Mouse (Mus musculus) testis, adult 2 months (tissue): Measurements from ENCODE around the gene Trem3. TPM values are rescaled to one million over a fixed set of nuclear protein-coding genes. Genes with fewer than 3 reads are reported as not detected.

Experiments used
- H3K27ac ChIP-seq: fragments of 200-500 bp; 2 replicates; pipeline ENCODE4 v1.5.1; 2012; ENCODE audit warnings: low read depth, low read length; ENCODE audit not compliant: control insufficient read depth, insufficient read depth
- H3K27me3 ChIP-seq: fragments of 200-500 bp; 2 replicates; pipeline ENCODE4 v1.6.1; 2012; ENCODE audit warnings: mild to moderate bottlenecking, low read length, moderate library complexity; ENCODE audit not compliant: control insufficient read depth, insufficient read depth
- H3K36me3 ChIP-seq: fragments of 200-500 bp; 2 replicates; pipeline ENCODE4 v1.6.1; 2012; ENCODE audit warnings: mild to moderate bottlenecking, low read length; ENCODE audit not compliant: control insufficient read depth, insufficient read depth
- H3K4me1 ChIP-seq: fragments of 200-500 bp; 2 replicates; pipeline ENCODE4 v1.6.1; 2012; ENCODE audit warnings: low read length; ENCODE audit not compliant: control insufficient read depth, insufficient read depth
- H3K4me3 ChIP-seq: fragments of 200-500 bp; 2 replicates; pipeline ENCODE4 v1.5.1; 2012; ENCODE audit warnings: low read depth, mild to moderate bottlenecking, low read length, moderate library complexity, mixed read lengths; ENCODE audit not compliant: control insufficient read depth
- CTCF ChIP-seq: fragments of 200-500 bp; IDR thresholded peaks from 2 replicates; pipeline ENCODE4 v1.5.1; 2012; ENCODE audit warnings: low read depth, mild to moderate bottlenecking, inconsistent platforms, low read length, moderate library complexity; ENCODE audit not compliant: control insufficient read depth, insufficient read depth, insufficient replicate concordance
- POLR2A ChIP-seq: fragments of 200-500 bp; IDR thresholded peaks from 2 replicates; pipeline ENCODE4 v1.6.1; 2012; ENCODE audit warnings: low read depth, mild to moderate bottlenecking, inconsistent platforms, low read length, moderate library complexity; ENCODE audit not compliant: control insufficient read depth
- polyA plus RNA-seq: library from polyadenylated mRNA; depleted of rRNA; stranded (reverse); fragments of >200 nt; gene quantifications from 2 replicates; pipeline ENCODE4 v1.2.3, GENCODE M21; 2012

The Trem3 gene
- polyA plus RNA-seq, 1 experiment = not detected

GRCm38 (mm10) chr17:48281739-48282085 lies 34.1 kb downstream of the Trem3 start:
- Histone ChIP-seq H3K4me1 (peaks cover 6% of the 10 kb centered on the region), H3K4me3 (no peak overlapping the region), H3K27me3 (no peaks in the 10 kb centered on the region), H3K27ac (no peak overlapping the region), H3K36me3 (no peaks in the 10 kb centered on the region)
- TF ChIP-seq CTCF (no peak), POLR2A (no peak)

DNA sequence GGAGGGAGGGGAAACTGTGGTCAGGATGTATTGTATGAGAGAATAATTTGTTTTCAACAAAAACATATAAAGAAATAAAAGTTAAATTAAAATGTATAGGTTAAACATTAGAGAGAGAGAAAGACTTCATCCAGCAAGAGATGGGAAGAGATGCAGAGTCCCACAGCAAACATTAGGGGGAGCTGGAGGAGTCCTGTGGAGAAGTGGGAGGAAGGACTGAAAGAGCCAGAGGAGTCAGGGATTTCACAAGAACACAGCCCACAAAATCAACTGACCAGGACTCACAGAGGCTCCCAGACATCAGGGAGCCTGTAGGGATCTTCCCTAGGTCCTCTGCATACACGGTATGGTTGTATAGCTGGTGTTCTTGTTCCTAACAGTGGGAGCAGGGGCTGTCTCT lies 39.2 kb downstream of the Trem3 start:
- H3K27ac ChIP-seq = no peak overlapping the region
- H3K27me3 ChIP-seq = no peaks in the 10 kb centered on the region
- H3K4me1 ChIP-seq = no peaks in the 10 kb centered on the region
- no peaks in the 10 kb centered on the region for H3K36me3 ChIP-seq
- TF ChIP-seq POLR2A = no peak
- TF ChIP-seq CTCF = no peak
- no peak overlapping the region for H3K4me3 ChIP-seq

- Histone ChIP-seq H3K27me3 (no peaks in the 10 kb centered on the region), H3K36me3 (no peaks in the 10 kb centered on the region), H3K4me1 (no peaks in the 10 kb centered on the region), H3K27ac (no peak overlapping the region), H3K4me3 (no peak overlapping the region)
- TF ChIP-seq CTCF (no peak), POLR2A (no peak)
Measured at GRCm38 (mm10) chr17:48287276-48287675, 39.7 kb downstream of the Trem3 start.

DNA sequence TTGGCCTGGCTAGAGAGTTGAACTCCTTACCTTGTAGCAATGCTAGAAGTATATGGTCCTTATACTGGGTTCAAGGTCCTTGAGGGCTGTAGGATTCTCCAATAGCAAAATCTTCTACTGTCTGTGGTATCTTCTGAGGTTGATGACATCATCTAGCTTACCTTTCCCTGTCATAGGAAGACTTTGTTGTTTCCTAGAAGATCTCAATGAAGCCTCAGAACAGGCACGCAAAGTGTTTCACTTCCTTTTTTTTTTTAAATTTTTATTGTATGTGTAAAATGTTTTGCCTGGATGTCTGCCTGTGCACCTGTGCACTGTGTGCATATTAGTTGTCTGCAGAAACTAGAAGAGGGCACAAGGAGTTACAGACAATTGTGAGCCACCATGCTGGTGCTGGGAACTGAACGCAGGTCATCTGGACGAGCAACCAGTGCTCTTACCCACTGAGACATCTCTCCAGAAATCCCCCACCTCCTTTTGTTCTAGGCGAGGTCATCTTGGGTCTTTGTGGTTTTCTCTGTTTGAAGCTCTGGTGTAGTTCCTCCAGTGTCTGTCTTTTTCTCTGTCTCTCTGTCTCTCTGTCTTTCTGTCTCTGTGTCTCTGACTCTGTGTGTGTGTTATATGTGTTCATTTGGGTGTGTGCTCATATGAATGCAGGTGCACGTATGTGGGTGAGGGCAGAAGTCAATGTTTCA lies 46.1 kb downstream of the Trem3 start:
- H3K27me3 ChIP-seq = no peaks in the 10 kb centered on the region
- TF ChIP-seq POLR2A (no peak), CTCF (no peak)
- H3K36me3 ChIP-seq = no peaks in the 10 kb centered on the region
- H3K4me1 ChIP-seq = no peaks in the 10 kb centered on the region
- no peak overlapping the region for H3K4me3 ChIP-seq
- H3K27ac ChIP-seq = no peak overlapping the region

DNA sequence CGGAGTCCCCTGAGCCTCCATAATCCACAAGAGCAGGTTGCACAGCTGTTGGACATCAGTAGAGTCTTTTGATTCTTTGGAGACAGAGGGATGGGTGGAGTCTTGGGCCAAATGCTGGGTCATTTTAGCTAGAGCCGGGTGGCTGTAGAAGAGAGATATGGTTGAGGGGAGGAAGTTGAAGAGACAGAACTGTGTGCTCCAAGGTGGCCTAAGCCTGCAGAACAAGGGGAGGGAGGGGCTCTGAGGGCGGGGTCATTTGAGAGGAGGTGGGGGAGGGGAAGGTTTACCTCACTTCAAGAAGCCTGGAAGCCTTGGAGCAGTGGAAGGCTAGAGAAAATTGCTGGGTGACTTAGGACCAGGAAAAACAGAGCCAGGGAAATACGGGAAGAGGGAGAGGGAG lies 51.6 kb downstream of the Trem3 start, which contains the start of gene Treml2:
Gene Treml2 (plus strand): TSS at position 296 of the 400 bp plus-strand sequence.
- no peaks in the 10 kb centered on the region for H3K36me3 ChIP-seq
- no peaks in the 10 kb centered on the region for H3K27me3 ChIP-seq
- H3K27ac ChIP-seq = no peak within 1 kb of the TSS
- H3K4me3 ChIP-seq = no peak within 1 kb of the TSS
- TF ChIP-seq CTCF = no peak
- no peak for TF ChIP-seq POLR2A
- H3K4me1 ChIP-seq = no peaks in the 10 kb centered on the region

DNA sequence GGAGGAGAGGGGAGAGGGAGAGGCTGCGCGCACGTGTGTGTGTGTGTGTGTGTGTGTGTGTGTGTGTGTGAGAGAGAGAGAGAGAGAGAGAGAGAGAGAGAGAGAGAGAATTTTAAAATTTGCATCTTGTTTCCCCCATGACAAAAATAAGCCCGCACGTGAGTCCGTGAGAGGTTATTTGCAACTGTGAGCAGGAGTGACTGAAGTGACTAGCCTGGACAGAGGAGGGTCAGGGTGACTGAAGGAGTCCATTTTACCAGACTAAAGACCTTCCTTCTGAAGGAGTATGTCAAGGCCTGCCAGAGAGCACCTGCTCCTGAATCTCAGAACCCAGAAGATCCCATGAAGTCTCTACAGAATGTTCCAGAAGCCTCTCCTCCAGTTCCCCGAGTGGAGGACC lies 52.2 kb downstream of the Trem3 start:
- TF ChIP-seq POLR2A = no peak
- H3K4me3 ChIP-seq = no peak overlapping the region
- no peak overlapping the region for H3K27ac ChIP-seq
- no peaks in the 10 kb centered on the region for H3K4me1 ChIP-seq
- H3K27me3 ChIP-seq = no peaks in the 10 kb centered on the region
- H3K36me3 ChIP-seq = no peaks in the 10 kb centered on the region

DNA sequence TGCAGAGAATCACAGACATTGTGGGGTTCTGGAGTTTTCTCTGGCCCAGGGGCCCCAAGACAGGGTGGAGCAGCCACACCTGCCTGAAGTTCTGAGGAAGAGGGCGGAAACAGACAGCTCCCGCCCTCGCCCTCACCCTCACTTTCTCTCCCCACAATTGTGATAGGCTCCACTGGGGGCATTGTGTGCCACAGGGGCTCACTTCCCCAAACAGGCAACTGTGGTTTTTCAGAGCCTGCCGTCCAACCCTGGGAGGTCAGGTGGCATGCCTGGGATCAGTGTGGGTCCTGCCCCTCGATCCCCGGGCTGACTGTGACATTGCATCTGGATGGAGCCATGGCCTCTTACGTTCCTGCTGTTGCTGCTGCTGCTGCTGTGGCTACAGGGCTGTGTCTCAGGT lies 52.6 kb downstream of the Trem3 start:
- H3K4me3 ChIP-seq = no peak overlapping the region
- H3K4me1 ChIP-seq = no peaks in the 10 kb centered on the region
- no peaks in the 10 kb centered on the region for H3K27me3 ChIP-seq
- H3K27ac ChIP-seq = no peak overlapping the region
- TF ChIP-seq POLR2A (no peak), CTCF (no peak)
- H3K36me3 ChIP-seq = no peaks in the 10 kb centered on the region

- no peak for TF ChIP-seq POLR2A
- TF ChIP-seq CTCF = no peak
- Histone ChIP-seq H3K36me3 (no peaks in the 10 kb centered on the region), H3K4me3 (no peak overlapping the region), H3K4me1 (no peaks in the 10 kb centered on the region), H3K27ac (no peak overlapping the region), H3K27me3 (no peaks in the 10 kb centered on the region)
Measured at GRCm38 (mm10) chr17:48300861-48301260, 53.3 kb downstream of the Trem3 start.
